Comparison of ENCODE assay signal across 8 mouse cellular contexts in the genomic region with DNA sequence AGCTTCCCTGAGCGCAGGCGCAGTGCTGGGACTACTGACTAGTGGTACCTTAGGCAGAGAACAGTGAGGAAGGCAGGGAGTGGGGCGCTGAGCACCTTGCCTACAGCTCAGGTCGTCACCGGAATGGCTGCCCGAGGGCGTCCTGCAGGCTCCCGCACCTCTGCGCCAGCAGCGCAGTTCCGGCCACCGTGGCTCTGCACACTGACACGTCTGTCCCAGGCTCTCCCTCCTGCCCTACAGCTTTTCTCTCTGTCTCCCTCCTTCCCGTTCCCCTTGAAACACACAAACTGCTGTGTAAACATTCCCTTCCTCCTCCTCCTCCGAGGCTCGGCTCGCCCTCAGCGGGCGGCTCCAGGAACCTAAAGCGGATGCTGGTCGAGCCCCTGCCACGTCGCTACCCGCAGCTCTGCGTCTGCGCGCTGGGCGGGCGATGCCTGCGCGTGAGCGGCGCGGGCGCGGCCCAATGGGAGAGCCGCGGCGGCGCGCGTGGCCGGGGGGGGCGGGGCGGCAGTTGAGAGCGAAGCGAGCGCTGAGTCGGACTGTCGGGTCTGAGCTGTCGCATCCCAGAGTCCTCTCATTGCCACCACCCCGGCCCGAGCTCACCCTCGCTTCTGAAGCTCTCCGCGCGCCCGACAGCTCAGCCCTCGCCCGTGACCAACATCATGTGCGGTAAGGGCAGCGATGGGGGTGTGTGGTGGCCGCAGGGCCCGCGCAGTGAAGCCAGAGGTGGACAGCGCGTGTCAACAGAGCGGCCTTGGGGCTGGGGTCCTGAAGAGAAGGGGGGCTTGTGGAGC. TPM values are rescaled to one million over a fixed set of nuclear protein-coding genes. Genes with fewer than 3 reads are reported as not detected.
DNase-seq lines count a peak whose midpoint lies in the region; ATAC-seq and TF ChIP-seq lines count a peak whose summit lies in the region.

A gene (plus strand): TSS at position 510 of the 794 bp plus-strand sequence.

- H3K4me1 ChIP-seq in CH12.LX (ENCODE audit: control insufficient read depth in 1 of 2, insufficient read depth in 2 of 2) = peaks cover 4 to 50% of the 10 kb centered on the region in 2 experiments; a peak in 3 of 4 replicates
- peaks cover 9% of the 10 kb centered on the region for H3K4me1 ChIP-seq in forebrain, embryonic 12.5 days
- peaks cover 8% of the 10 kb centered on the region; the same call in 1 of the 2 replicates for H3K4me1 ChIP-seq in heart, postnatal 0 days (ENCODE audit: control insufficient read depth, insufficient read depth)
- H3K4me1 ChIP-seq in liver, embryonic 16.5 days (ENCODE audit: control insufficient read depth, low read depth, low read length) = peaks cover 19% of the 10 kb centered on the region
- H3K4me1 ChIP-seq in neural tube, embryonic 13.5 days (replicated peaks) = peaks cover 29% of the 10 kb centered on the region
- peaks cover 6% of the 10 kb centered on the region; the same call in 1 of the 2 replicates for H3K4me1 ChIP-seq in testis, adult 2 months (ENCODE audit: control insufficient read depth, insufficient read depth, low read length)

- peaks cover 24% of the 10 kb centered on the region for H3K79me2 ChIP-seq in CH12.LX (replicated peaks; ENCODE audit: control insufficient read depth, extremely low read depth, insufficient read depth, poor library complexity, severe bottlenecking)

- peak within 1 kb of the TSS; percentile 88 to 99 (median 95) for H3K4me3 ChIP-seq in CH12.LX (replicated peaks in 1 of 3; ENCODE audit: low read depth in 2 of 3, low read length in 2 of 3, poor library complexity in 1 of 3)
- peak within 1 kb of the TSS; percentile 73 for H3K4me3 ChIP-seq in forebrain, embryonic 12.5 days (replicated peaks)
- H3K4me3 ChIP-seq in heart, postnatal 0 days (ENCODE audit: low read depth, low read length) = peak within 1 kb of the TSS; percentile 70
- peak within 1 kb of the TSS; percentile 86 for H3K4me3 ChIP-seq in liver, embryonic 16.5 days (ENCODE audit: low read depth, low read length)
- peak within 1 kb of the TSS; percentile 95 for H3K4me3 ChIP-seq in neural tube, embryonic 13.5 days
- peak within 1 kb of the TSS; percentile 96 for H3K4me3 ChIP-seq in testis, adult 2 months (ENCODE audit: control insufficient read depth, low read depth, low read length)

- H3K27me3 ChIP-seq in CH12.LX (replicated peaks) = no peaks in the 10 kb centered on the region
- H3K27me3 ChIP-seq in forebrain, embryonic 12.5 days = no peaks in the 10 kb centered on the region
- no peaks in the 10 kb centered on the region for H3K27me3 ChIP-seq in heart, postnatal 0 days (ENCODE audit: control insufficient read depth, insufficient read depth, low read length)
- no peaks in the 10 kb centered on the region for H3K27me3 ChIP-seq in liver, embryonic 16.5 days (ENCODE audit: control insufficient read depth, insufficient read depth, low read depth, low read length)
- no peaks in the 10 kb centered on the region for H3K27me3 ChIP-seq in neural tube, embryonic 13.5 days
- H3K27me3 ChIP-seq in testis, adult 2 months (ENCODE audit: control insufficient read depth, insufficient read depth, low read length) = no peaks in the 10 kb centered on the region

- peaks cover 0 to 8% of the 10 kb centered on the region in 2 experiments for H3K36me3 ChIP-seq in CH12.LX (replicated peaks in 1 of 2; ENCODE audit: control insufficient read depth in 1 of 2, insufficient read depth in 1 of 2, low read length in 1 of 2)
- H3K36me3 ChIP-seq in forebrain, embryonic 12.5 days (replicated peaks) = no peaks in the 10 kb centered on the region
- no peaks in the 10 kb centered on the region for H3K36me3 ChIP-seq in heart, postnatal 0 days (replicated peaks; ENCODE audit: control insufficient read depth, insufficient read depth, low read length)
- H3K36me3 ChIP-seq in liver, embryonic 16.5 days (ENCODE audit: control insufficient read depth, insufficient read depth) = no peaks in the 10 kb centered on the region
- H3K36me3 ChIP-seq in neural tube, embryonic 13.5 days = 0 out of 2 replicates have a peak, but pooled peaks cover 3% of the 10 kb centered on the region
- no peaks in the 10 kb centered on the region for H3K36me3 ChIP-seq in testis, adult 2 months (ENCODE audit: control insufficient read depth, insufficient read depth, low read length)

- peak within 1 kb of the TSS; percentile 67 for H3K9ac ChIP-seq in CH12.LX (ENCODE audit: insufficient read depth, low read depth)
- H3K9ac ChIP-seq in forebrain, embryonic 12.5 days = peak within 1 kb of the TSS; percentile 87
- peak within 1 kb of the TSS; percentile 78 for H3K9ac ChIP-seq in heart, postnatal 0 days (replicated peaks; ENCODE audit: low read depth, low read length)
- peak within 1 kb of the TSS; percentile 95 for H3K9ac ChIP-seq in liver, embryonic 16.5 days (ENCODE audit: low read depth, low read length)
- H3K9ac ChIP-seq in neural tube, embryonic 13.5 days = peak within 1 kb of the TSS; percentile 98

- dilution Hi-C loops in CH12.LX (cut with MboI; ENCODE audit: extremely low pct_ligation_motif_present, extremely low pct_unique_long_range_greater_than_20kb, low sequenced_read_pairs) = no loop called here

- WGBS in forebrain, embryonic 12.5 days = under 1% methylated on average over 68 of the region's 68 CpGs
- under 1% methylated on average over 65 of the region's 68 CpGs for WGBS in heart, postnatal 0 days
- under 1% methylated on average over 67 of the region's 68 CpGs for WGBS in liver, embryonic 16.5 days (ENCODE audit: insufficient replicate concordance)
- WGBS in neural tube, embryonic 13.5 days = under 1% methylated on average over 68 of the region's 68 CpGs

- in situ Hi-C loops in CH12.LX (cut with MboI; ENCODE audit: low pct_ligation_motif_present, low pct_unique_long_range_greater_than_20kb, low sequenced_read_pairs) = no loop called here

- TF ChIP-seq EP300 in CH12.LX (IDR thresholded peaks at IDR 0.05; ENCODE audit: low read length) = no peak
- TF ChIP-seq EP300 in heart, postnatal 0 days (IDR thresholded peaks at IDR 0.05; ENCODE audit: low read depth) = no peak

- peak; percentile 97 for TF ChIP-seq POLR2A in CH12.LX (IDR thresholded peaks at IDR 0.05; ENCODE audit: low read depth, low read length)
- peak; percentile 83 for TF ChIP-seq POLR2A in testis, adult 2 months (IDR thresholded peaks at IDR 0.05; ENCODE audit: control insufficient read depth, low read depth, low read length)

- peak within 1 kb of the TSS; percentile 93 for H3K27ac ChIP-seq in CH12.LX (ENCODE audit: insufficient read depth, low read depth)
- H3K27ac ChIP-seq in forebrain, embryonic 12.5 days = peak within 1 kb of the TSS; percentile 96
- peak within 1 kb of the TSS; percentile 99 for H3K27ac ChIP-seq in heart, postnatal 0 days (ENCODE audit: low read depth)
- H3K27ac ChIP-seq in liver, embryonic 16.5 days (ENCODE audit: low read length) = peak within 1 kb of the TSS; percentile 95
- peak within 1 kb of the TSS; percentile 99 for H3K27ac ChIP-seq in neural tube, embryonic 13.5 days (replicated peaks)
- peak within 1 kb of the TSS; percentile 98 for H3K27ac ChIP-seq in testis, adult 2 months (ENCODE audit: control insufficient read depth, insufficient read depth, low read depth, low read length)

- peak; percentile 90 for DNase-seq in CH12.LX (ENCODE audit: extremely low read depth)
- DNase-seq in c-Kit-positive CD71-positive TER-119-negative erythroid progenitor cells, embryonic 14.5 days (ENCODE audit: low read depth) = peak; percentile 89
- DNase-seq in heart, postnatal 0 days (ENCODE audit: low spot score) = peak; percentile 93
- DNase-seq in kidney, postnatal 4 days = peak; percentile 97 to 98

- ATAC-seq in forebrain, embryonic 12.5 days (ENCODE audit: low FRiP score) = peak; percentile 96
- peak; percentile 97 for ATAC-seq in heart, postnatal 0 days (ENCODE audit: insufficient read depth, low read depth)
- peak; percentile 95 for ATAC-seq in liver, embryonic 16.5 days (ENCODE audit: low read depth)
- peak; percentile 98 for ATAC-seq in neural tube, embryonic 13.5 days (ENCODE audit: low read depth)

- TF ChIP-seq RAD21 in CH12.LX (IDR thresholded peaks at IDR 0.05; ENCODE audit: low read depth, low read length) = no peak

- H3K4me2 ChIP-seq in CH12.LX (ENCODE audit: insufficient read depth, low read depth, poor library complexity, severe bottlenecking) = peak within 1 kb of the TSS; percentile 96
- peak within 1 kb of the TSS; percentile 76 for H3K4me2 ChIP-seq in forebrain, embryonic 12.5 days
- H3K4me2 ChIP-seq in heart, postnatal 0 days (ENCODE audit: low read depth, low read length) = peak within 1 kb of the TSS; percentile 75
- peak within 1 kb of the TSS; percentile 95 for H3K4me2 ChIP-seq in liver, embryonic 16.5 days (ENCODE audit: low read depth, low read length)
- H3K4me2 ChIP-seq in neural tube, embryonic 13.5 days = peak within 1 kb of the TSS; percentile 77

- H3K9me3 ChIP-seq in CH12.LX (replicated peaks; ENCODE audit: low read length) = no peaks in the 10 kb centered on the region
- no peaks in the 10 kb centered on the region for H3K9me3 ChIP-seq in forebrain, embryonic 12.5 days
- no peaks in the 10 kb centered on the region for H3K9me3 ChIP-seq in heart, postnatal 0 days (replicated peaks; ENCODE audit: control insufficient read depth, low read length)
- no peaks in the 10 kb centered on the region for H3K9me3 ChIP-seq in liver, embryonic 16.5 days (replicated peaks; ENCODE audit: control insufficient read depth, low read length)
- no peaks in the 10 kb centered on the region for H3K9me3 ChIP-seq in neural tube, embryonic 13.5 days

- no peak for TF ChIP-seq CTCF in CH12.LX (conservative IDR thresholded peaks at IDR 0.05 in 1 of 2, IDR thresholded peaks at IDR 0.05 in 1 of 2; ENCODE audit: low read depth in 2 of 2, low read length in 2 of 2)
- no peak for TF ChIP-seq CTCF in heart, postnatal 0 days (IDR thresholded peaks at IDR 0.05; ENCODE audit: low read depth)
- TF ChIP-seq CTCF in testis, adult 2 months (IDR thresholded peaks at IDR 0.05; ENCODE audit: control insufficient read depth, insufficient read depth, insufficient replicate concordance, low read depth, low read length) = no peak

TF ChIP-seq in CH12.LX, 34 proteins besides CTCF, POLR2A, EP300 and RAD21 (continues in another document):
- TF ChIP-seq ETS1 (conservative IDR thresholded peaks at IDR 0.05; ENCODE audit: low read depth, low read length) (no peak), ZKSCAN1 (IDR thresholded peaks at IDR 0.05; ENCODE audit: borderline replicate concordance, low read depth, low read length) (no peak), MXI1 (IDR thresholded peaks at IDR 0.05; ENCODE audit: low read depth, low read length) (peak; percentile 77; the same call in 1 of the 2 replicates)

RNA-seq across cellular contexts. Expression of the gene that starts here (rescaled TPM):
- total RNA-seq in CH12.LX (2012; rRNA removed) (32.1 and 32.6 TPM in 2 replicates), CH12.LX (2014; rRNA removed) (22.8 and 24.9 TPM in 2 replicates)
- polyA plus RNA-seq in CH12.LX (2012; ENCODE audit: insufficient read length, low read depth) = 34.8 and 35.3 TPM in 2 replicates
- polyA plus RNA-seq in forebrain, embryonic 12.5 days (2016; fragmentation: Nextera tagmentation; extraction: Ambion mirVana) = 18.7 and 20.3 TPM in 2 replicates
- 10.0 and 23.3 TPM in 2 replicates for total RNA-seq in heart, postnatal 0 days (2014; rRNA removed; ENCODE audit: low replicate concordance)
- 5.4 and 6.7 TPM in 2 replicates for polyA plus RNA-seq in heart, postnatal 0 days (2015; fragmentation: Nextera tagmentation; extraction: Ambion mirVana)
- 6.2 and 6.7 TPM in 2 replicates for polyA plus RNA-seq in liver, embryonic 16.5 days (2015; fragmentation: Nextera tagmentation; extraction: Ambion mirVana)
- 19.3 and 20.3 TPM in 2 replicates for polyA plus RNA-seq in neural tube, embryonic 13.5 days (2015; fragmentation: Nextera tagmentation; extraction: Ambion mirVana)
- 31.8 and 37.7 TPM in 2 replicates for polyA plus RNA-seq in testis, adult 2 months (2012; rRNA removed)

Comparison
In these comparisons a context has a peak if more than half of its experiments do, and no peak if none do; other contexts are left out.
1. Peak in every context shown above with its lines: DNase-seq, ATAC-seq, H3K4me3 ChIP-seq and H3K27ac ChIP-seq.